Mouse (Mus musculus) olfactory bulb, adult 2 months (tissue): ENCODE data around the gene Nsun5. TPM values are rescaled to one million over a fixed set of nuclear protein-coding genes. Genes with fewer than 3 reads are reported as not detected.

Experiments
- H3K27ac ChIP-seq: fragments of 200-500 bp; 2 replicates; pipeline ENCODE4 v1.5.1; 2012; ENCODE audit warnings: low read depth, low read length; ENCODE audit not compliant: insufficient read depth
- H3K4me1 ChIP-seq: fragments of 200-500 bp; 2 replicates; pipeline ENCODE4 v1.6.1; 2012; ENCODE audit warnings: low read length; ENCODE audit not compliant: control insufficient read depth, insufficient read depth
- H3K4me3 ChIP-seq: fragments of 200-500 bp; 2 replicates; pipeline ENCODE4 v1.5.1; 2012; ENCODE audit warnings: mild to moderate bottlenecking, low read depth, low read length, moderate library complexity; ENCODE audit not compliant: insufficient read depth
- CTCF ChIP-seq: fragments of 200-500 bp; IDR thresholded peaks from 2 replicates; pipeline ENCODE4 v1.5.1; 2012; ENCODE audit warnings: low read depth, mild to moderate bottlenecking, low read length, moderate library complexity; ENCODE audit not compliant: insufficient read depth
- POLR2A ChIP-seq: fragments of 200-500 bp; IDR thresholded peaks from 2 replicates; pipeline ENCODE4 v1.6.1; 2012; ENCODE audit warnings: mild to moderate bottlenecking, low read depth, low read length, moderate library complexity; ENCODE audit not compliant: insufficient read depth
- WGBS: fragments of 180-500 bp; shearing (Covaris S2); methylation state at CpG from one replicate; pipeline ENCODE4 v1.1.7; 2018; 5-methylcytosine and 5-hydroxymethylcytosine counted together
- polyA plus RNA-seq: library from polyadenylated mRNA; stranded (reverse); fragments of >200 nt; gene quantifications from 2 replicates; pipeline ENCODE4 v1.2.4, GENCODE M21; 2012; ENCODE audit warnings: low replicate concordance; ENCODE audit not compliant: missing spikeins, insufficient read depth, insufficient read length

Nsun5 gene
- polyA plus RNA-seq, 1 experiment: not detected

DNA sequence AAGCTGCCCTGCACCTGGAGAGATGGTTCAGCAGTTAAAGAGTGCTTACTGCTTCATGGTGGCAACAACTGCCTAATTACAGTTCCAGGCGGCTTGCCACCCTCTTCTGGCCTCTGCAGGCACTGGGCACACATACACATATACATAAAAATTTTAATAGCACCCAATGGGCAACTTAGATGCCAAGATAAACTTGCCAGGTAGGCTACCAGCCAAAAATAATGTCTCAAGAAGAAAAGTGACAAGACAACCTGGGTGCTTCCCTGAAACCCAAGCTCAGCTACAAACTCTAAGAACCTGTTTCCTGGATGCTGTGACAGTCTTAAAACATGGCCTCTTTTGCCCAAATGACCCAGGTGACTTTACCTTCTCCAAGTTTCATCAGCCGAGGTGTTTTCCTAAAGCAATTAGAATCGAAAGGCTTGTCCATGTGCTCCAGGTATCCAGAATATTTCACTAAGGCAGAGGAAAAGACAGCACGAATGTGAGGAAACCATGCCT, 22.2 kb upstream of the Nsun5 start:
- TF ChIP-seq POLR2A (no peak), CTCF (no peak)
- Histone ChIP-seq H3K27ac (no peak overlapping the region), H3K4me3 (no peak overlapping the region), H3K4me1 (no peaks in the 10 kb centered on the region)
- 70% methylated on average over 4 of the region's 4 CpGs for WGBS

DNA sequence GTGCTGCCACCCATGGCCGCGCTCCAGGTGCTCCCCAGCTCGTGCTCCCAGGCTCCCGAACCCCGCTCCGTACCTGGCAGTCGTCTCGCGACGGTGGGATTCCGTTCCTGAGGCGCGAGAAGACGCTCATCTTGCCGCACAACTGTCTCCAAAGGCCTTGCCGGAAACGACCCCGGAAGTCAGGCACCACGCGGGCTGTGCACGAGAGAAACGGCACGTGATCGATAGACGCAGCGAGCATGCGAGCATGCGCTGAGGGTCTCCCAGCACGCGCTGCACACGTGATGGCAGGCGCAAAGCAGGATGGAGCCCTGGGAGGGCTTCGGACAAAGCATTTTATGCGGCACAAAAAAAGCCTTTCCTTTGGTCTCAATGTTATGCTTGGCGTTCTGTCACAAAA, 19.9 kb upstream of the Nsun5 start, which contains the start of gene Fkbp6:
Gene Fkbp6 (minus strand): TSS at position 183 of the 400 bp plus-strand sequence.
- no peaks in the 10 kb centered on the region for H3K4me1 ChIP-seq
- no peak for TF ChIP-seq POLR2A
- no peak for TF ChIP-seq CTCF
- H3K4me3 ChIP-seq: no peak within 1 kb of the TSS
- 89% methylated on average over 35 of the region's 35 CpGs for WGBS
- H3K27ac ChIP-seq: no peak within 1 kb of the TSS

- H3K4me1 ChIP-seq: no peaks in the 10 kb centered on the region
- 86% methylated on average over 13 of the region's 13 CpGs for WGBS
- no peak overlapping the region for H3K4me3 ChIP-seq
- TF ChIP-seq CTCF (no peak), POLR2A (no peak)
- no peak overlapping the region for H3K27ac ChIP-seq
Observed at GRCm38 (mm10) chr5:135351606-135352005, 18.1 kb upstream of the Nsun5 start.

- Histone ChIP-seq H3K4me1 (no peaks in the 10 kb centered on the region), H3K27ac (no peak within 1 kb of the TSS), H3K4me3 (no peak within 1 kb of the TSS)
- WGBS: 53% methylated on average over 9 of the region's 9 CpGs
- TF ChIP-seq POLR2A (no peak), CTCF (no peak)
Observed at GRCm38 (mm10) chr5:135352995-135353394, 16.8 kb upstream of the Nsun5 start, which contains the start of gene Trim50. TSS of gene Trim50 (plus strand) at chr5:135353295.

- Histone ChIP-seq H3K4me1 (no peaks in the 10 kb centered on the region), H3K27ac (no peak overlapping the region), H3K4me3 (no peak overlapping the region)
- 20% methylated on average over 20 of the region's 20 CpGs for WGBS
- TF ChIP-seq CTCF: no peak
- no peak for TF ChIP-seq POLR2A
Observed at GRCm38 (mm10) chr5:135353564-135353963, 16.2 kb upstream of the Nsun5 start.

DNA sequence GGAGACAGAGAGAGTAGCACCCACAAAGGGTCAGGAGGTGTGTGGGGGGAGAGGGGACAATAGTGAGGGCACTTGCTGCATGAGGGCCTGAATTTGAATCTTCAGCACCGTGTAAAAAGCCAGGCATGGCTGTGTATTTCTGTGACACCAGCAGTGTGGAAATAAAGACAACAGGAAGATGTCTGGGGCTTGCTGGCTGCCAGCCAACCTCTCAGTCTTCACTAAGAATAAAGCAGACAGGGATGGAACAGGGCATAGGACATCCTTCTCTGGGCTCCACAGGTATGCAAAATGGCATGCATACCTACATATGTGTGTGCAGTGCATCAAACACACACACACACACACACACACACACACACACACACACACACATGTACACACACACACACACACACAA, 13.7 kb upstream of the Nsun5 start:
- no peaks in the 10 kb centered on the region for H3K4me1 ChIP-seq
- no peak overlapping the region for H3K27ac ChIP-seq
- H3K4me3 ChIP-seq: no peak overlapping the region
- TF ChIP-seq POLR2A (no peak), CTCF (no peak)
- 11% methylated on average over 1 of the region's 1 CpGs for WGBS

GRCm38 (mm10) chr5:135357556-135357955, 12.2 kb upstream of the Nsun5 start:
- no peak overlapping the region for H3K4me3 ChIP-seq
- H3K27ac ChIP-seq: no peak overlapping the region
- H3K4me1 ChIP-seq: no peaks in the 10 kb centered on the region
- WGBS: 78% methylated on average over 2 of the region's 2 CpGs
- TF ChIP-seq CTCF (no peak), POLR2A (no peak)

GRCm38 (mm10) chr5:135359772-135360171, 10.0 kb upstream of the Nsun5 start:
- TF ChIP-seq CTCF (no peak), POLR2A (no peak)
- WGBS: 93% methylated on average over 2 of the region's 2 CpGs
- H3K27ac ChIP-seq: no peak overlapping the region
- no peak overlapping the region for H3K4me3 ChIP-seq
- no peaks in the 10 kb centered on the region for H3K4me1 ChIP-seq

DNA sequence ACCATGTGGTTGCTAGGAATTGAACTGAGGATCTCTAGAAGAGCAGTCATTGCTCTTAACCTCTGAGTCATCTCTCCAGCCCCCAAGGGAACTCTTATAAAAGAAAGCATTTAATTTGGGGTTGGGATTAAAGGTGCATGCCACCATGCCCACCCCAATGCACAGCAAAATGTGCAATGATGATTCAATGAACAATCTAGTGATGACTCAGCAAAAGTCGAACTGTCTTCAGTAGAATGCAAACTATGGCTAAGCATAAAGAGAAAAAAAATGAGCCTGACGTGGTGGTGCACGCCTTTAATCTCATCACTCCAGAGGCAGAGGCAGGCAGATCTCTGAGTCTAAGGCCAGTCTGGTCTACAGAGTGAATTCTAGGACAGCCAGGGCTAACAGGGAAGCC, 7.2 kb upstream of the Nsun5 start:
- no peak overlapping the region for H3K27ac ChIP-seq
- no peaks in the 10 kb centered on the region for H3K4me1 ChIP-seq
- no peak overlapping the region for H3K4me3 ChIP-seq
- TF ChIP-seq POLR2A (no peak), CTCF (no peak)
- 79% methylated on average over 3 of the region's 3 CpGs for WGBS

- Histone ChIP-seq H3K4me1 (no peaks in the 10 kb centered on the region), H3K27ac (no peak overlapping the region), H3K4me3 (no peak overlapping the region)
- no peak; the same call in 1 of the 2 replicates for TF ChIP-seq CTCF
- no peak for TF ChIP-seq POLR2A
- WGBS: 26% methylated on average over 12 of the region's 12 CpGs
Observed at GRCm38 (mm10) chr5:135363540-135363939, 6.2 kb upstream of the Nsun5 start.
